Mouse (Mus musculus) granulocyte monocyte progenitor cell, adult 5-6 weeks (primary cell): ENCODE measurements around the gene Ly9. TPM values are rescaled to one million over a fixed set of nuclear protein-coding genes. Genes with fewer than 3 reads are reported as not detected.

ENCODE experiments used
- total RNA-seq, 2 experiments: library from RNA; stranded (forward) in 1 of 2; stranded (reverse) in 1 of 2; fragments of 200-712, 200-1000 nt in 1 of 2; fragments of >200 nt in 1 of 2; fragmentation: Nextera tagmentation in 1 of 2; gene quantifications; 2 replicates each; pipeline ENCODE4 v1.2.3; 2014 to 2017

Ly9 gene
- total RNA-seq, 2 experiments from 2014 or later: 22.0 to 22.3 TPM

Other genes starting within 250 kb of the Ly9 start
- not detected in 2 replicates for gene Klhdc9, start 246.6 kb downstream of the Ly9 start, total RNA-seq (2014; fragmentation: Nextera tagmentation)
- gene Klhdc9, start 246.6 kb downstream of the Ly9 start, total RNA-seq (2017): 0.52 and 0.77 TPM in 2 replicates
- 1.5 and 2.4 TPM in 2 replicates for gene Nectin4, start 237.3 kb downstream of the Ly9 start, total RNA-seq (2014; fragmentation: Nextera tagmentation)
- gene Nectin4, start 237.3 kb downstream of the Ly9 start, total RNA-seq (2017): 0.99 and 1.6 TPM in 2 replicates
- gene Arhgap30, start 218.5 kb downstream of the Ly9 start, total RNA-seq (2014; fragmentation: Nextera tagmentation): 47.2 and 53.5 TPM in 2 replicates
- gene Arhgap30, start 218.5 kb downstream of the Ly9 start, total RNA-seq (2017): 63.0 and 67.1 TPM in 2 replicates
- gene Usf1, start 196.1 kb downstream of the Ly9 start, total RNA-seq (2014; fragmentation: Nextera tagmentation): 51.3 and 64.2 TPM in 2 replicates
- gene Usf1, start 196.1 kb downstream of the Ly9 start, total RNA-seq (2017): 71.0 and 71.5 TPM in 2 replicates
- 10.1 and 14.9 TPM in 2 replicates for gene Tstd1, start 188.5 kb downstream of the Ly9 start, total RNA-seq (2014; fragmentation: Nextera tagmentation)
- gene Tstd1, start 188.5 kb downstream of the Ly9 start, total RNA-seq (2017): 3.7 TPM in 1 of 2 replicates, not detected in the other
- not detected in 2 replicates for gene F11r, start 169.9 kb downstream of the Ly9 start, total RNA-seq (2014; fragmentation: Nextera tagmentation)
- gene F11r, start 169.9 kb downstream of the Ly9 start, total RNA-seq (2017): 5.8 TPM in 1 of 2 replicates, not detected in the other
- gene Alyref2, start 103.9 kb downstream of the Ly9 start, total RNA-seq (2014; fragmentation: Nextera tagmentation): 3.2 and 4.7 TPM in 2 replicates
- 6.4 and 13.2 TPM in 2 replicates for gene Alyref2, start 103.9 kb downstream of the Ly9 start, total RNA-seq (2017)
- gene Itln1, start 72.1 kb downstream of the Ly9 start, total RNA-seq (2014; fragmentation: Nextera tagmentation): not detected in 2 replicates
- not detected in 2 replicates for gene Itln1, start 72.1 kb downstream of the Ly9 start, total RNA-seq (2017)
- 5.5 and 6.7 TPM in 2 replicates for gene Cd244a, start 48.2 kb downstream of the Ly9 start, total RNA-seq (2014; fragmentation: Nextera tagmentation)
- 5.6 and 7.9 TPM in 2 replicates for gene Cd244a, start 48.2 kb downstream of the Ly9 start, total RNA-seq (2017)
- 0.64 TPM in 1 of 2 replicates, not detected in the other for gene Slamf7, start 45.6 kb upstream of the Ly9 start, total RNA-seq (2014; fragmentation: Nextera tagmentation)
- 0.69 TPM in 1 of 2 replicates, not detected in the other for gene Slamf7, start 45.6 kb upstream of the Ly9 start, total RNA-seq (2017)
- gene Cd48, start 74.6 kb upstream of the Ly9 start, total RNA-seq (2014; fragmentation: Nextera tagmentation): 167 and 179 TPM in 2 replicates
- 138 and 170 TPM in 2 replicates for gene Cd48, start 74.6 kb upstream of the Ly9 start, total RNA-seq (2017)
- gene Slamf1, start 159.7 kb upstream of the Ly9 start, total RNA-seq (2014; fragmentation: Nextera tagmentation): not detected in 2 replicates
- 0.04 TPM in 1 of 2 replicates, not detected in the other for gene Slamf1, start 159.7 kb upstream of the Ly9 start, total RNA-seq (2017)
- gene Cd84, start 232.3 kb upstream of the Ly9 start, total RNA-seq (2014; fragmentation: Nextera tagmentation): 27.8 and 46.4 TPM in 2 replicates
- 65.1 and 76.7 TPM in 2 replicates for gene Cd84, start 232.3 kb upstream of the Ly9 start, total RNA-seq (2017)